Mouse (Mus musculus) layer of hippocampus, adult 2 months (tissue): ENCODE data around the gene Ptbp1. TPM values are rescaled to one million over a fixed set of nuclear protein-coding genes. Genes with fewer than 3 reads are reported as not detected.

Experiments
- DNase-seq, 2 experiments: peaks; one replicate each; pipeline ENCODE4 v3.0.0; 2022; ENCODE audit warnings: low spot score in 2 of 2
- H3K27ac ChIP-seq: fragments of 200-600 bp; 2 replicates; pipeline ENCODE4 v1.8.1; 2022
- H3K4me3 ChIP-seq: fragments of 200-600 bp; 2 replicates; pipeline ENCODE4 v1.8.1; 2022; ENCODE audit warnings: mild to moderate bottlenecking
- CTCF ChIP-seq: fragments of 200-600 bp; conservative IDR thresholded peaks from 2 replicates; pipeline ENCODE4 v1.8.1; 2022; ENCODE audit warnings: antibody characterized with exemption, mild to moderate bottlenecking, moderate library complexity
- total RNA-seq, 2 experiments: library from RNA; stranded (reverse); gene quantifications; 2 replicates each; pipeline ENCODE4 v1.2.3; 2021

Ptbp1 gene
- total RNA-seq, 2 experiments from 2014 or later = 56.9 to 58.7 TPM

GRCm38 (mm10) chr10:79856704-79857451, 2.7 kb downstream of the Ptbp1 start:
- no peak for DNase-seq
- no peak for TF ChIP-seq CTCF
- Histone ChIP-seq H3K27ac (peak overlapping the region; percentile 100), H3K4me3 (peak overlapping the region; percentile 100)

DNA sequence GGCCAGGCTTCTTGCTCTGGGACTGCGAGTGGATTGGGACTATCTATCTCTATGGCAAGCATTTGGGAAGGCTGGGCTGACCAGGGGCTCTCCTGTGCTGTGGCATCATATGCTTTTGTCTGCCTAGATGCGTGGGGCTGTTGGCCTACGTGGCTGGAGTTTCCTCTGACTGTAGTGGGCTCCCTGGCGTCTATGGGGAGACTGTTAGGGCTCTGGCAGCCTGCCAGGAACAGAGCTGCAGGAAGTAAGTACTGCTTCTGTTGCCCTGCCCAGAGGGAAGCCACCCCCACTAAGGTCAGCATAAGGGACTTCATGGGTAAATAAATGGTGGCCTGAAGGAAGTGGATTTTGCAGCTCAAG, 3.2 kb downstream of the Ptbp1 start:
- H3K4me3 ChIP-seq = peak overlapping the region; percentile 100
- no peak for TF ChIP-seq CTCF
- DNase-seq = no peak
- H3K27ac ChIP-seq = peak overlapping the region; percentile 100

GRCm38 (mm10) chr10:79857894-79858293, 3.7 kb downstream of the Ptbp1 start:
- H3K4me3 ChIP-seq = peak overlapping the region; percentile 100; the same call in 1 of the 2 replicates
- no peak for TF ChIP-seq CTCF
- peak overlapping the region; percentile 100 for H3K27ac ChIP-seq
- DNase-seq = no peak

- DNase-seq = peak; percentile 75 to 82
- TF ChIP-seq CTCF = no peak
- peak overlapping the region; percentile 100; the same call in 1 of the 2 replicates for H3K4me3 ChIP-seq
- H3K27ac ChIP-seq = peak overlapping the region; percentile 100
These were observed 4.3 kb downstream of the Ptbp1 start for GRCm38 (mm10) chr10:79858416-79859074.

GRCm38 (mm10) chr10:79859116-79859515, 4.9 kb downstream of the Ptbp1 start:
- TF ChIP-seq CTCF = no peak
- DNase-seq = no peak
- Histone ChIP-seq H3K4me3 (no peak overlapping the region; the same call in 1 of the 2 replicates), H3K27ac (peak overlapping the region; percentile 100; the same call in 1 of the 2 replicates)

- Histone ChIP-seq H3K27ac (no peak overlapping the region), H3K4me3 (no peak overlapping the region)
- no peak for TF ChIP-seq CTCF
- no peak for DNase-seq
These were observed 6.1 kb downstream of the Ptbp1 start for GRCm38 (mm10) chr10:79860079-79860911.

GRCm38 (mm10) chr10:79861230-79862048, 7.2 kb downstream of the Ptbp1 start:
- Histone ChIP-seq H3K4me3 (no peak overlapping the region), H3K27ac (no peak overlapping the region)
- no peak for TF ChIP-seq CTCF
- DNase-seq = no peak

DNA sequence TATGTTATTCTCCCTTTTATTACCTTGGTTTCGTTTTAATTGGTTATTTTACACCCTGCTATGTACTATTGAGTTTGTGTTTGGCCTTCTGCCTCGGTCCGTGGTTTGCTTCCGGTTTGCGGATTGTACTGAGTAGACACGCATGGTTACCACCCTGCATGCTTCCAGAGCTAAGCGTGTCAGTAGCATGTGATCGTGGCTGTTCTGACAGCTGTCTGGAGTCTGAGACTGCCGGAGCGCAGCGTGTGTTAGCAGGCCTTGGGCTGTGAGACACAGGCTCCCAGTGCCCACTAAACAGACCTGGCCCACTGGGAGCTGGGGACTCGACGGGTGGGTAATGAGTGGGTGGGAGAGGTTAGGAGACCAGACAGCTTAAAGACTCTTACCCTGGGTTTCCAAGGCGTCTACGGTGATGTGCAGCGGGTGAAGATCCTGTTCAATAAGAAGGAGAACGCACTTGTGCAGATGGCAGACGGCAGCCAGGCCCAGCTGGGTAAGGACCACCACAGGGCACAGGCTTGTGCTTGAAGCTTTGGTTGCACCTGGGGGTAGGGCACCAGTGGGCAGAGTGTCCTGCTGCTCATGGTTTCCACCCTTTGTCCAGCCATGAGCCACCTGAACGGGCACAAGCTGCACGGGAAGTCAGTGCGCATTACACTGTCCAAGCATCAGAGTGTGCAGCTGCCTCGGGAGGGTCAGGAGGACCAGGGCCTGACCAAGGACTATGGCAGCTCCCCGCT, 8.0 kb downstream of the Ptbp1 start:
- no peak overlapping the region for H3K27ac ChIP-seq
- no peak for DNase-seq
- H3K4me3 ChIP-seq = no peak overlapping the region
- TF ChIP-seq CTCF = no peak

- DNase-seq = no peak
- H3K27ac ChIP-seq = no peak overlapping the region
- H3K4me3 ChIP-seq = no peak overlapping the region
- TF ChIP-seq CTCF = no peak
These were observed 8.7 kb downstream of the Ptbp1 start for GRCm38 (mm10) chr10:79862925-79863324.

GRCm38 (mm10) chr10:79864351-79865188, 10.3 kb downstream of the Ptbp1 start:
- H3K27ac ChIP-seq = no peak overlapping the region
- no peak overlapping the region for H3K4me3 ChIP-seq
- TF ChIP-seq CTCF = no peak
- no peak for DNase-seq

GRCm38 (mm10) chr10:79865189-79865601, 11.0 kb downstream of the Ptbp1 start:
- DNase-seq = no peak
- Histone ChIP-seq H3K27ac (no peak overlapping the region), H3K4me3 (no peak overlapping the region)
- no peak for TF ChIP-seq CTCF
